Comparison of ENCODE assay signal across 7 mouse cellular contexts in genomic region chr10:68135416-68135815, GRCm38 (mm10).
A peak's percentile ranks its signal among the peaks of the same experiment; 100 is the strongest.
DNase-seq lines count a peak whose midpoint lies in the region; ATAC-seq lines count a peak whose summit lies in the region.

No protein-coding gene starts in this region.

- peak overlapping the region; percentile 71 for H3K4me2 ChIP-seq in hindbrain, embryonic 15.5 days

- H3K4me3 ChIP-seq in hindbrain, embryonic 15.5 days = no peak overlapping the region

- WGBS in hindbrain, embryonic 15.5 days = 21% methylated on average over 4 of the region's 4 CpGs

- DNase-seq in brain, adult 2 months (ENCODE audit: low read depth, low spot score) = peak; percentile 69
- peak; percentile 68 for DNase-seq in lung, postnatal 10 days
- DNase-seq in thymus, adult 18-20 months = no peak
- DNase-seq in thymus, postnatal 14 days = no peak
- no peak for DNase-seq in gastrocnemius, adult 8-10 months (ENCODE audit: low spot score in 2 of 2)

- no peaks in the 10 kb centered on the region for H3K9me3 ChIP-seq in hindbrain, embryonic 15.5 days

- peak; percentile 14 for ATAC-seq in CD4-positive, CD25-positive, alpha-beta regulatory T cell, adult 4 months
- ATAC-seq in hindbrain, embryonic 15.5 days (ENCODE audit: low FRiP score, low read depth) = no peak

- H3K4me1 ChIP-seq in hindbrain, embryonic 15.5 days (replicated peaks) = peaks cover 26% of the 10 kb centered on the region

- no peak overlapping the region; the same call in 1 of the 2 replicates for H3K27ac ChIP-seq in hindbrain, embryonic 15.5 days (replicated peaks)

- no peaks in the 10 kb centered on the region for H3K27me3 ChIP-seq in hindbrain, embryonic 15.5 days

- H3K9ac ChIP-seq in hindbrain, embryonic 15.5 days = no peak overlapping the region

- no peaks in the 10 kb centered on the region for H3K36me3 ChIP-seq in hindbrain, embryonic 15.5 days

Comparison
In these comparisons a context has a peak if more than half of its experiments do, and no peak if none do; other contexts are left out.
1. DNase-seq: peak in brain, adult 2 months (single experiment) and lung, postnatal 10 days (single experiment); none in thymus, adult 18-20 months (0 of 2), thymus, postnatal 14 days (single experiment) and gastrocnemius, adult 8-10 months (0 of 2).